Mouse (Mus musculus): Measurements from ENCODE around the gene Adam15. TPM values are rescaled to one million over a fixed set of nuclear protein-coding genes. Genes with fewer than 3 reads are reported as not detected.
A peak's percentile ranks its signal among the peaks of the same experiment; 100 is the strongest.

The Adam15 gene
- total RNA-seq, 2 experiments from 2014 or later = 54.6 to 55.8 TPM

DNA sequence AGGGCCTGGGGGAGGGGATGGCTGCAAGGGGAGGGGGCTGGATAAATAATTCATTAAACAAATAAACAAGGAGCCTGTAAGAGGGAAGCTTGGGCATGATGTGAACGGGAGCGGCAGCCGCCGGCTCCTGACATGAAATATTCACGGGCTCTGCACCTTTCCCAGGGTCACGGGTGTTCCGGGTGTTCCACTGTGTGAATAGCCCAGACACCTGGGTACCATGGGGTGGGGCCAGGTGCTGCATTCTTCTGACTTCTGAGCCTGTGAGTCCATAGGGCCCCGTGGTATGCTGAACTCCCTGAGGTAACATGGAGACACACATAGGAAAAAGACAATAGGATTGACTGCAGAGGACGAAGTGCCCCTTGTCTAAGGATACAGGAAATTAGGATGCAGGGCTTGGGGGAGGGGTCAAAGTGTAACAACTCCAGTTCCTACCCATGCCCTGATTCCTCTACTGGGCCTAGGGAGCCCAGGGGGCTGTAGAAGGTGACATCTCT lies 22.4 kb downstream of the Adam15 start:
- no peak for DNase-seq (ENCODE audit: low spot score in 2 of 2)

DNA sequence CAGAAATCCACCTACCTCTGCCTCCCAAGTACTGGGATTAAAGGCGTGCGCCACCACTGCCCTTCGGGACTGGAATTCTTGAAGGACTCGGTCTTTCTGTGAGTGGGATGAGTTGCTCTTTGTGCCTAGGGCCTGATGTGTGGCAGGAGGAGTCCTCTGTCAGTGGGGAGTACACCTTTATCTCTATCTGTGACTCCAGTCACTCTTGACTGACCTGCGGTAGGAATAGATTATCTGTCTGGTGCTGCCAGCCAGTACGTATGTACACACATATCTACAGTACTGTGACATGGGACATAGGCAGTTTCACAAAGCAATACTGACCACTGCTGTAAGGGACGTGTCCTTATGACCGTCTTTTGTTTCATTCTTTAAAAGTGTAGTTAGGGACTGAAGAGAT lies 23.9 kb downstream of the Adam15 start:
- no peak for DNase-seq (ENCODE audit: low spot score in 2 of 2)

DNA sequence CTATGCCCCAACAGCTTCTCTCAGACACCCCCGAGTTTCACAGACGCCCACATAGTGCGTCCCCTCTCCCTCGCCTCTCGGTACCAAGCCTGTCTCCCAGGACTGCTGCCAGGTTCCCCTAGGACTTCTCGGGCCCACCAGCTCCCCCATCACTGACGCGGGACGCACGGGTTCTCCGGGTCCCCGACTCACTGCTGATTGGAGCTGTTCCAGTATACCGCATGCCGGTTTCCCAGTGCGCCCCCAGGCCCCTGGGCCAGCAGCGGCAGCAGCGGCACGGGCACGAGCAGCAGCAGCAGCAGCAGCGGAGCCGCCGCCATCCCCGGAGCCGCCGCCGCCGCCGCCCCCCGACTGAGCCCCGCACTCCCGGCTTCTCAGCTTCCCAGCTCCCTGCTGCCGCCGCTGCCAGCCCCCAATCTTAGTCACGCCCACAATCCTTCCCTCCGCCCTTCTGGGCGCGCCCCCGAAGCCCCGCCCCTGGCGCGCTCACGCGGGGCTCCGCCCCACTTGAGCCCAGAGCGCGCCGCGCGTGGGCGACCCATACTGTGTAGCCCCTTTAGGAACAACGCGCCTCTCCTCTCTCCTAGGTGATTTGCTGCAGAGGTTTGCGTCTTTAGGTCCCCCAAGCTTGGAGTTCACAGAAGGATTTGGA lies 27.2 kb downstream of the Adam15 start, which contains the start of gene Efna3:
Gene Efna3 (minus strand): TSS at position 452 of the 652 bp plus-strand sequence.
- DNase-seq (ENCODE audit: low spot score in 2 of 2) = peak in 1 of 2 experiments; percentile 63

DNA sequence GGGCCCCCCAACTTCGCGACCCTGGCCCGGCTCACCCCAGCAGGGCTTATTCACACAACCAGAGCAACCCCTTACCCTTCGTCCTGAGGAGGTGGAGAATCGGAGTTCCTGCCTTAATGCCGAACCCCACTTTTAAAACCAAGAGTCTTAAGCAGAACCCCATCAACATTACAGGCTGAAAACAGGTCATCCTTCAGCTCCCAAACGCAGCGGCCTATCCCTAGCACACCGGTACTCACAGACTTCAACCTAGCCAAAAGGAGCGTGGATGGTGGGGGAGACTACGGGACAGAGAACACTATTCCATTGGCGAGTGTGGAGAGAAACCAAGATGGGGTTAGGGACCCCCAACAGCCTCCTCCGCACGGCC lies 27.7 kb downstream of the Adam15 start:
- DNase-seq (ENCODE audit: low spot score in 2 of 2) = no peak

DNA sequence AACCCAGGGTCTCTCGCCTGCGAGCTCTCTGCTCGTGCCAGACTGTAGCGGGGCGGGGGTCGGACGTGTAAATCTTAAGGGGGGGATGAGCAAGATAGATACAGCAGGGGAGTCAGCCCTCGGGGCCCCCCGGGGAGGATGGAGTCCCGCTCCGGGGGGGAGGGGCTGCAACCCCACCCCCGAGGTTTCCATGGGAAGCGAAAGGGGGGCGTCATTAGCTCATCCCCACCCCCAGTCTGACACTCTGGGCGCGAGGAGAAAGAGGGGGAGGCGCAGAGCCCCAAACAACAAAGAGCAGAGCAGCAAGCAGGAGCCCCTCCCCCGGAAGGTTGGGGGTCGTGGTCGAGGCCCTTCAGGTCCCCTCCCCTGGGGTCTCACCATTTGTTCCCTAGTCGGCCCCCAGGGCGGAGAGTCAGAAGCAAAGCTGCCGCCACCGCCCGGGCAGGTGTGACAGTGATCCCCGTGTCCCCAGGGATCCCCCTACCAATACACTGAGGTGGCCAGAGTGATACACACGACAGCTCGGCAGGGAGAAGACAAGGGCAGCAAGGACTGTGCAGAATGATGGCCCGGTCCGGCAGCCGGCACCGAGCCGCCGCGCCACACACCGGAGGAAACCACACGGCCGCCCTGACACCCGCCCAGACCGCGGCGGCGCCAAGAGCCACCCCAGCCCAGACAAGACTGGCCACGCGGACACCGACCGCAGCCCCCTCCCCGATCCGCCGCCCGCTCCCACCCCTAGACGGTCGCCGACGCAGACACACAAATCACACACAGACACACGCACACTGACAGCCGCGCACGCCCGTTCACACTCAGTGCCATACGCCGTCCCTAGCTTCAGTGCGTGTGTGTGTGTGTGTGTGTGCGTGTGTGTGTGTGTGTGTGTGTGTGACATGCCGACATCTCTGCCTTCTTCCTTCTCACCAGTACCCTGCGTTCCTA lies 28.3 kb downstream of the Adam15 start:
- DNase-seq (ENCODE audit: low spot score in 2 of 2) = no peak

DNA sequence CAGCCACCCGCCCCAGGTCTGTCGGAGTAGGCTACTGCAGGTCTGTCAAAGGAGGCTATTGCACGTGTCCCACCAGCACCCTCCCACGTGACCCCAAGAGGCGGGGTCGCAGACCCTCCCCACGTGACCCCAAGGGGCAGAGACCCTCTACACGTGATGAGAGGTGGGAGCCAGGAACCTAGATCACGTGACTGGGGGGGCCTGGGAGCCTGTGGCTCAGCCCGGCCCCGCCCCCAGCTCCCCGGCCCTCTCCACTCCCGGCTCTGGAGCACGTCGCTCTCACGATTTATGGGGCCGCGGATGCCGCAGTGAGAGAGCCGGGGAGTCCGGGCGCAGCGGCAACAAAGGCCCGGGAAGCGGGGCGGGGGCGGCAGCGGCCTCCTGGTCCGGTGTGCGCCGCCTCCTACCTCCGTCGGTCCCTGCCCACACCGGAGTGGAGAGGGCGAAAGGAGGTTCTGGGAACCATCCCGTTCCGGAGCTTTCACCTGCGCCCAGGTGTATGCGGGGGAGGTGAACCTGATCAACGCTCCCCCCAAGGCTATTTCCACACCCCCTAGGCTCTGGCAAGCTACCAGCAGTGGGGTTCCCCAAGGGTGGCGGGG lies 29.1 kb downstream of the Adam15 start:
- DNase-seq (ENCODE audit: low spot score in 2 of 2) = no peak

DNA sequence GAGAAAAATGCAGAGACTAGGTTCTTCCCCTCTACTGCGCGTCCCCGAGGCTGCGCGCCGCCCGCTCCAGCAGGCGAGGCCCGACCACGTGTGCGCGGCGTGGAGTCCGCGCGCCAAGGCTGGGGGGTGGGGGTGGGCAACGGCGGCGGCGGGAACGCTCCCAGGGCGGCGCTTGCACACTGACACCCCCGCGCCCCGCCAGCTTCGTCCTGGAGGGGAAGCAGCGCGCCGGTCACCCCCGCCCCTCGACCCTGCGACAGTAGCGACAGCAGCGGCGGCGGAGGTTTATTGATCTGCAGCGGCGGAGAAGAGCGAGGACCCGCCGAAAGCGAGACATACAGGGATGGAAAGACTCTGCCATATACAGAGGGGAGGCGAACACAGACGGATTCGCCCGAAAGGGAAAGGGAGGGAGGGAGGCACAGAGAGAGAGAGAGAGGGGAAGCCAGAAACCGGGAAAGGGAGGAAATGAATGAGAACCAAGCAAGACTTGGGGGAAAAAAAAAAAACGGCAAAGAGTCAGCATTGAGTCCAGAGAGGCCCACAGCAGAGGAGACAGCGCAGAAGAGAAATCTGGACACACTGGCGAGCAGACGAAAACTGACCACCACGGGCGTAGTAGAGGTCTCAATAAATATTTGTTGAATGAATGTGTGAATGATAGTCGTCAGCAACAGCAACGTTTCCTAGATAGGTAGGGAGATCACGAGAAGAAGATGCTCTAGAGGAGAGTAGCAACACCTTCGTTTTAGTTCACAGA lies 30.0 kb downstream of the Adam15 start:
- DNase-seq (ENCODE audit: low spot score in 2 of 2) = no peak

DNA sequence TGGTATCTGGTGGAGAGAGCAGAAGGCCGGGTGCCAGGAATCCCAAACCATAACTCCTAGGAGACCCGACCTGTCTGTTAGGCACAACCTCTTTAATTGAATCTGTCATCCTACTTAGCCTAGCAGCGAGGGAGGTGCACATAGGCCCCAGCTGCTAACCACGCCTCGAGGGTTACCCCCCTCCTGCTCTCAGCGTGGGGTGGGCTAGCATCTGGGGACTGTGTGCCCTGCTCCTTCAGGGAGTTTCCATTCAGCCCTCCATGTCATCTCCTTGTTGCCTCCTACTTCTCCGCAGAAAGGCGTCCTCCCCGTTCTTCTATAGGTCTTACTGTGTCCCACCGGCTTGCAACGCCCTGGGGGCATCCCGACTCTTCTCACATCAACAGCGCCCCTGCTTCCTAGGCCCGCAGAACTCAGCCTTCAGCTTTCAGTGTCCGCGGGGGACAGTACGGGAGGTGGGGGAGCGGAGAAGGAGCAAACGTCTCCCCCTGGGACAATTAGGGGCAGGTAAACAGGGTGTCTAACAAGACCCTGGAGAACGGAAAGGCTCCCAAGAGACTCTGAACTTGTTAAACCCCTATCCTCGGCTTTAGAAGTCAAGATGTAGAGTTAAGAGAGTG lies 30.7 kb downstream of the Adam15 start:
- no peak for DNase-seq (ENCODE audit: low spot score in 2 of 2)

DNA sequence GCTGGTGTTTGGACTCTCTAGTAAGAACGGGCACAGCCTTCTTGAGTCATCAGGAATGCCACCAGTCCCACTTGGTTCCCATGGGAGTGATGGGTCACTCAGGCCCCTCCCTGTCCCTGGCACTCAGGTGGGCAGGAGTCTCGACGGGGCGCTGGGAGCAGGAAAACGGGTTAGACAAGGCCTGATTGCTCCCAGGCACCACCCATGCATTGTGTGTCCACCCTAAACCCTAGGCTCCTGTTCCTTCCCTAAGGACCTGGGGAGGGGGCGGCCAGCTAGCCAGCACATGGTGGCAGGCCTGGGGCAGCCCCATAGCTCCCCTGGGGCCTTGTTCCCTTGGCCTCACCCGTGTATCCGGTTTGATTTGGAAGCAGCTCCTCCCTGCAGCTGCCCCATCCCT lies 31.5 kb downstream of the Adam15 start:
- no peak for DNase-seq (ENCODE audit: low spot score in 2 of 2)

DNA sequence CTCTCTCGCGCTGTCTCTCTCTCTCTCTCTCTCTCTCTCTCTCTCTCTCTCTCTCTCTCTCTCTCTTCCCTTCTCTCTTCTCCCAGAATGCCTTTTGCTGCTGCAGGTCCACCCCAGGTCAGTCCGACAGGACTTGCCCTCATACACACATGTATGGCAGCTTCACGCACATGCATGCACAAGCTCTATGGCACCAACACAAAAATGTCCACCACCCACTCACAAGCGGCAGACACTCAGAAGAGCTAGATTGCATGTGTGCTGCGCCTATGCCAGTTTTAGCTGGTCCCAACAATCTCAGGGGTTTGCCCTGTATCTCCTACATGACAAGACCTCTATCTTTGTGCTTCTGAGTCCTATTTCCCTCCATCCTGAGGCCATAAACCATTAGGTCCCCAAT lies 32.5 kb downstream of the Adam15 start:
- no peak for DNase-seq (ENCODE audit: low spot score in 2 of 2)

DNA sequence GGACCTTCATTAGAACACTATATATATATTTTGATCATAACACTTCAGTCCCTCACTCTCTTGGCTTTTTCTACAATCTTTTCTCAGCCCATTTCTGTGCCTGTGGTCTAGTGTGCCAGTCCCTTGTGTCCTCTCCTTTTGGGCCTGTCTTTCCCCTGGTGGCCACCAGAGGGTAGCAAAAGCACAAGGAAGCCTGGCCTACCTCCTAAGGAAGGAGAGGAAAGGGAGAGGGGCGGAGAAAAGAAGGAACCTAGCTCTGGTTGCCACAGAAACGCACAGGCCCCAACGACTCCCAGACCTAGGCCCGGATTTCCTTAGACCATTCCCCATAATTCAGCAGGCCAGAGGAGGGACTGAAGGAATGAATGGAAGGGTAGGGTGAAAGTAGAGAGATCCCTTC lies 33.0 kb downstream of the Adam15 start:
- peak; percentile 53 to 78 for DNase-seq (ENCODE audit: low spot score in 2 of 2)

DNA sequence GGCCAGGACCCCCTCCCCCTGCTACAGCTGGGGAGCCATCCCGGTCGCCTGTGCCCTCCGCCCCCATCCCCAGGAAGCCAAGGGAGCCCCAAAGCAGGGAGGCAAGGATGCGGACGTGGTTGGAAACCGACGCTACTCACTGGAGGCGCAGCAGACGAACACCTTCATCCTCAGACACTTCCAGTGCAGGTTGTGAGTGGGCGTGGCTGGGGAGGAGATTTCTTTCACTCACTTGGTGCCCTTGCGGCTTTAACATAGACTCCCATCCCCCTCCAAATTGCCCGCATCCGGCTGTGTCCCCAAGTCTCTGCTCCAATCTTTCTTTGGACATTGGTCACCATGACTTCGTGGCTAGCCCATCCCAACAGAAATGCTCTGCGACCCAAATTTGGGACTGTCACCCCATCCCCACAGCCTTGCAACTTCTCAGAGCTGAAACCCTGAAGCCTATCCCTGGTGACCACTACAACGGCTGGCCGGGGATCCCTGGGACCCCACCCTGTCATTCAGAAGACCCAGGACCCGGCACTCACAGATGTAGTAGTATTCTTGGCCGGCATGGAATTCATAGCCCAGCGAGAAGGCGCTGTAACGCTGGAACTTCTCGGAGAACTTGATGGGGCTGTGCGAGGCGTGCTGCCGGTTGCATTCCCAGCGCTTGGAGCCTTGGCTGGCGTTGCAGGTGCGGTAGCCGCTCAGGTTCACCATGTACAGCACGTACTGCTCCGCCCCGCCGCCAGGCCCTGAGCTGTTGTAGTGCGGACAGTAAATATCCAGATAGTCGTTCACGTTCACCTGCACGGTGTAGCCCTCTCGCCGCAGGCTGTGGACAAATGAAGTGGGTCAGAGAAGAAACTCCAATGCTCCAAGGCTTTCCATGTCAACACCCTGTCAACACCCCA lies 33.6 kb downstream of the Adam15 start:
- DNase-seq (ENCODE audit: low spot score in 2 of 2) = peak in 1 of 2 experiments; percentile 26

DNA sequence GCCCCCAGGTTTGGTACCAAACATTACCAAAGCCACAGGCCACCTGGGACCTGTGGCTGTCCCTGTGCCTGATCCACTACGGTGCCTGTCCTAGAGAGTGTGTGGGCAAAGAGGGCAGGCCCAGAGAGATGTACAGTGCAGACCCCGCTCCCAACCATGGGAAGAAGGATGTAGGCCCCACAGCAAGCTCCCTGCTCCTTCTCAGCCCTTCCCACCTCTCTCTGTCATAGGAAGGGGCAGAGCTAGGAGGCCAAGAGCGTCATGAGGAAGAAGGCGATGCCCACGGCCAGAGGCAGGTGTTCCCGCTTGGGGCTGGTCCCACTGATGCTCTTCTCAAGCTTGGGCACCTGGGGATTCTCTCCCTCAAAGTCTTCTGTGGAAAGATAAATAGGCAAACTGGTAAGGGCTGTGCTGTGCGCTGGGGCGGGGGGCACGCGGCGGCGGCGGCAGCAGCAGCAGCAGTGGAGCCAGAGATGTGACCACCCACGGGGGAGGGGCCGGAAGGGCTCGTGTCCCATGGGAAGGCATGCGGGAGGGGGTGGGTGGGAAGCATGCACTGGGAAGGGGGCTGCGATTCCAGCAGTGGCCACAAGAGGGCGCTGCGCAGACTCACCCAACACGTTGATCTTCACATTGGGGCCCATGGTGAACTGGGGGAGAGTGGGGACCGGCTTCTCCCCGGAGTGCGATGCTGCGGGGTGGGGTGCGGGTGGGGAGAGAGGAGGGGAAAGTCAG lies 34.4 kb downstream of the Adam15 start:
- DNase-seq (ENCODE audit: low spot score in 2 of 2) = peak; percentile 77 to 83

DNA sequence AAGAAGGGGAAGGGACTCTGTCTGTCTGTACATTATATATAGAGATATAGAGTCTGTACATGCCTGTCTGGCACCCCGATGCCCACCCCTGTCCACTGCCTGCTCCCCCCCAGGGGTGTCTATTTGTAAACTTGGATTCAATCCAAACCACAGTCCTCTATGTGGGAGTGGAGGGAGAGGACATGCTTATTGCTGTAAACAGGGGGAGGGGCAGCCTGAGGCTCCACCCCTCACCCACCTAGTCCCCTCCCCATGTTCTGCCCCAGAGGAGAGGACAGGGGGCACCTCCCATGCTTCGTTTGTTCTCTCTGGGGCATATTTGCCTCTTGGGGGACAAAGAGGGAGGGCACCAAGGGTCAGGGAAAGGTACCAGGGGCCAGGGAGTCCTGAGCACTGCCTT lies 35.0 kb downstream of the Adam15 start:
- DNase-seq (ENCODE audit: low spot score in 2 of 2) = no peak

DNA sequence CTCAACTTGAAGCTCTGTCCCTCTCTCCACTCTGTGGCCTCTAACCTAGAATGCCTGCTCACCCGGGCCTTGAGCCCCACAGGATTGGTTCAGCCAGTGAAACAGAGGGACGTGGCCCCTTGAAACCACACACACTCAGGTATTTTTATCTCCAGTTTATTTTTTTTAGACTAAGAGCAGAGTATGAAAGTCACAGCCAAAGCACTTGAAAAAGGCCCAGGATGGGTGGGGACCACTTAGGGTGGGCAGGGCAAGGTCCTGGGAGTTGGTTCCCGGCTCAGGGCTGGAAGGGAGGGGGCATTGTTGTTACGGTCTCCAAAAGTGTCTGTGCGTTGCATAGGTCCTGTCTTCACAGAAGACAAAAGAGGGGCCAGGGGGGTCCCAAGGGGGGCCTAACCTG lies 35.5 kb downstream of the Adam15 start:
- no peak for DNase-seq (ENCODE audit: low spot score in 2 of 2)

DNA sequence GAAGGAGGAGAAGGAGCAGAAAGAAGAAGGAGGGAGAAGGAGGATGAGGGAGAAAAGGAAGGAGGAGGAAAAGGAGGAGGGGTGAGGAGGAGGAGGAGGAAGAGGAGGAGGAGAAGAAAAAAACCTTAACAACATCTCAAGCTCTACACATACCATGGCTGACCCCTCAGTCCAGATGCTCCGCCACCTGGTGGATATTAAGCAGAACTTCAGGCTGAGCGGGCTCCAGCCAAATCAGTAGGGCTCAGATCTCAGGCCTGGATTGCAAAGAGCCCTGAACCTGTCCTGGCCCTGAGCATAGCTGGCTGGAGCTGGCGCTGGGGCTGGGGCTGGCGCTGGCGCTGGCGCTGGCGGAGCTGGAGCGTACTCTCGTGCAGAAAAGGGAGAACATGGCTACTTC lies 41.7 kb downstream of the Adam15 start:
- DNase-seq (ENCODE audit: low spot score in 2 of 2) = no peak

DNA sequence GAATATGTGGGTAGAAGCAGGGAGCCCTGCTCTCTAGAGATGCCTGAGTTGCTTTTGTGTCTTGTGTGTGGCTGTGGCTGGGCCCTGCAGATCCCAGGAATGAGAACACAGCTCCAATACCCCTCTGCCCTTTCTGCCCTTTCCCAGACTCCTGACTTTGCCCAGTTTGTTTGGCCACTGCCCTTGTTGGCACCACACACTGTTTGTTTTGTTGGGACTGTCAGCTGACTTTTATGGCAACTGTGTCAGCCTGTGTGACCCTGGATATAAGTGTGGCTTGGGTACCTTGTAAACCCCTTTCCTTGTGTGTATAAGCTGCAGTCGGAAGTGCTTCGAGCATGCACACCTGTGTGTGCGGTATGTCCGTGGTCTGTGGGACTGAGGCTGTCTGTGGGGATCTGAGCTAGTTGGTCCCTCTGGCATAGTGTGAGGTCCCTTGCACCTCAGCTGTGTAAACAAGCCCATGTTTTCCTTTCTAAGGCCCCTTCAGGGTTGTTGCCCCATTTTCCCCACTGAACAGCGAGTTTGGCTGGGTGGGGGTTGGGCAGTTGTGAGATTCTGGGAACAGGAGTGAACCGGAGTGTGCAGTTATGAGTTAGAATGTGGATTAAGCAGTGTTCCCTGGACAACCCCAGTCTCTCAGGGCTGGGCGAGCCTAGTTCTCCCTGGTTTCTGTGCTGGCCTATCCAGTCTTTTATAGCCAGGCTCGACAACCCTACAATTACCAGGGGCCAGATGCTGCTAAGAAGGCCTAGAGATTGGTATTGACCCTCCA lies 44.1 kb downstream of the Adam15 start:
- DNase-seq (ENCODE audit: low spot score in 2 of 2) = no peak

DNA sequence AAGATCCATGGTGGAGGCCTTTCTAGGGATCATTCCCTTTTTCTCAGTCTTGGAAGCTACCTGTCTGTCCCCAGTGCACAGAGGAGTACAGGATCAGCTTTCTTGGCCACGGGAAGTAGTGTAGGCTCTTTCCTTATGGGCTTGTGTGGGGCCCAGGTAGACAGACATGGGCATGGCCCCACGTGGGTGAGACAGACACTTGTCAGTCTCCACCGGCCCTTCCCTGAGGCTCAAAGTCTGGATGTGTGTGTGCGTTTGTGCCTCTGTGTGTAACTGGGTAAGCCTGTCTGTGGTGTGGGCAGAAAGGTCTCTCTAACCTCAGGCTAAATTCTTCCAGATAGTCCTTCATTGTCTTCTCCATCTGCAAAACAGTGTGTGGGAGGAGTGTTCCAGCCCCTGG lies 44.7 kb downstream of the Adam15 start:
- no peak for DNase-seq (ENCODE audit: low spot score in 2 of 2)
